Mouse (Mus musculus): ENCODE results near the gene Gm49661.

Gene Gm49661

DNA sequence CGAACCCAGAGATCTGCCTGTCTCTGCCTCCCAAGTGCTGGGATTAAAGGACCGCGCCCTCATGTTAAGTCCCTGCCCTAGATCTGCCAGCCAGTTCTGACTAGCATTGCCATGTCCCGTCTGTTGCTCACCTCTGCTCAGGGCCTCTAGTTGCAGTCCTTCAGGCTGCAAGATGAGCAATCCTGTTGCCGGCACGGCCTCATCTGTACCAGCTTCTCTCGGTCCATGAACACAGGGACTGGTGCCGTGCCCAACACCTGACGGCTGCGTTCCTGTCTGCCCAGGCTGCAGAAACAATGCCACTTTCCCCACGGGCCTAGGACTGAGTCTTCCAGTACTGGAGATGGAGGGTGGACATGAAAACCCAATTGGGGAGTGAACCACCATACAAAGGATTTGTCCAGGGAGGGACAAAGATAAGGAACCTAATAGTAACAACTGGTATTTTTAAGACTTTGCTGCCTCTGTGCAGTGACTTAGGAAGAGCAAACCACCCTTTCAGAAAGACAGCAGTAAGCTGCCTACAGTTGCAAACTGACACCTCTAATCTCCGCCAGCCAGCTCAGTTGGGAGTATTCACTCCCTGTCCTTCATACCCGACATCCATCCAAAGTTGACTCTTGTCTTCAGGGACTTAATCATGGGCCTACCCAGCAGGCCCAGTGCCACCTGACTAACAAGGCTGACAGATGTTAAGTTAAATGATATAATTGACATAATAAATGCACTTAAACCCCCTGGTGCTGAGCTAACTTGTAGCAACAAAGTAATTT is 1.5 kb downstream of the Gm49661 start:
- no peak for DNase-seq (ENCODE audit: low spot score)

DNA sequence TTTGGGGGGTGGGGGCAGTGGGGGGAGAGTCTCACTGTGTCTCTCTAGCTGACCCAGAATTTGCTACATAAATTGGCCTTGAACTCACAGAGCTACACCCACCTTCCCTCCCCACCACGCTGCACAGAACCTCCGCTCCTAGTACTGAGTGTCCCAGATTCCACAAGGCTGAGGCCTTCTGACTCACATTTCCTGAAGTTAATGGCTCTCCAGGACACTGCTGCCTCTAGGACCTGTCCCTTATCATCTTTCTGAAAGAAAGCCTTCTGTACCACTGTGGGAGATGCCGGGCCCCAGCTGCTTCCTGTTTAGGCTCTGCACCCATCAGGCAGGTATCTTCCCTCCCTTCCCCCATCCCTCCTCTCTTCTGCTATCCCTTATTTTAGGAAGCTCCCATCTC is 2.6 kb downstream of the Gm49661 start:
- no peak for DNase-seq (ENCODE audit: low spot score)

DNA sequence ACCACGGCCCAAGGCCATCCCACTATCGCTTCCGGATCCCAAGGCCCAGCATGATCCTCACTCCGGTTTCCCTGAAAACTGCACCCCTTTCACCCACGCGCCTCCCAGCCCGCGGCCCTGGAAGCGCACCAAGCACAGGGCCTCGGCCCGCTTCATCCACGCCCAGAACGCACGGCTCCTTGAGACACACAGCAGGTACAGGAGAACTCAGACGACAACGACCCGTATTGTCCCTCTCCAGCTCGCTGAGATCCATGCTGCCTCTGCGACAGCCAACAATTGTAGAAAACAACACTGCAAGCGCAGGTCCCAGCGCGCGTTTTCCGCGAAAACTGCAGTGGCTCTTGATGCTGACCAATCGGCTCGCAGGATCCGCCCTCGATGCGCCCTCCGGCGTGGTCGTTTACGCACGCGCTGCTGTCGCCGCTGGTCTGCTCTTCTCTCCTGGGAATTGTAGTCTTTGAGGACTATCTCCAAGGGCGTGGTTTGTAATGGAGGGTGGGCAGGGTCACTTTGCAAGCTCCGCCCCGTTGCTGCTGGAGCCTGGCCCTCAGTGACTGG is 3.4 kb downstream of the Gm49661 start:
- peak; percentile 89 for DNase-seq (ENCODE audit: low spot score)

DNA sequence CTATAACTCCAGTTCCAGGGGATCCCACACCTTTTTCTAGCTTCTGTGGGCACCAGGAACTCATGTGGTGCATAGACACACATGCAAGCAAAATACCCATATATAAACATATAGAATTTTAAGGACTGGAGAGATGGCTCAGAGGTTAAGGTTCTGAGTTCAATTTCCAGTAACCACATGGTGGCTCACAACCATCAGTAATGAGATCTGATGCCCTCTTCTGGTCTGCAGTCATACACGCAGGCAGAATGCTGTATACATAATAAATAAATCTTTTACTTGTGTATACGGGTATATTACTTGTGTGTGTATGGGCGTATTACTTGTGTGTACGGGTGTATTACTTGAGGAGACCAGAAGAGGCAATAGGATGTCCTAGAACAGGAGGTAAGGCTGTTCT is 5.3 kb downstream of the Gm49661 start:
- DNase-seq (ENCODE audit: low spot score) = no peak

DNA sequence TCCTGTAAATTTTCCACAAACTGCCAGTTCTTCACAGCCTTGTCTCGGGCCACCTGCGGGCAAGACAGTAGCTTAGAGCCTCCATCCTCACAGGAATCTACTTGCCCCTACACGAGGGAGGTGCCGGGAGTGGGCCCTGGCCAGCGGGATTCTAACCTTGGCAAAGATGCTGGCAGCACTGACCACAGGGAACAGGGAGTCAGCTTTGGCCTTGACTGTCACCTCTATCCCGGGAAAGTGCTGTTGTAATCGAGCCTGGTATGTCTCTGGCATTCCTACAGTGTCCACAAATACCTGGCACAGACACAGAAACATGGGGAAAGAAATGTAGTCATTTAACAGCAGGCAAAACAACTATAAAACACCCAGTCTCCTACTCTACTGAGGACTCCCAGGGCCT is 9.4 kb downstream of the Gm49661 start:
- DNase-seq (ENCODE audit: low spot score) = no peak

DNA sequence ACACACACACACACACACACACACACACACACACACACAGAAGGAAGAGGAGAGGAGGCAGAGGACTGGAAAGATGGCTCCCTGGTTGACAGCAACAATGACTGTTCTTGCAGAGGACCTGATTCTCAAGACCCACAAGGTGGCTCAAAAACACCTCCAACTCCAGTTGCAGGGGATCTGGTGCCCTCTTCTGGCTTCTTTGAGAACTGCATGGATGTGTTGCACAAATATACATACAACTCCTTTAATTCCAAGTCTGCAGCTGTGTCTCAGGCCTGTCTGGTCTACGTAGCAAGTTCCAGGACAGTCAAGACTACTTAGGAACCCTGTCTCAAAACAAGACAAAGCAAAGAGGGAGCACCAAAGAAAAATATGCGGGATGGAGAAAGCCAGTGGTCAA is 12.5 kb downstream of the Gm49661 start:
- DNase-seq (ENCODE audit: low spot score) = peak; percentile 69

DNA sequence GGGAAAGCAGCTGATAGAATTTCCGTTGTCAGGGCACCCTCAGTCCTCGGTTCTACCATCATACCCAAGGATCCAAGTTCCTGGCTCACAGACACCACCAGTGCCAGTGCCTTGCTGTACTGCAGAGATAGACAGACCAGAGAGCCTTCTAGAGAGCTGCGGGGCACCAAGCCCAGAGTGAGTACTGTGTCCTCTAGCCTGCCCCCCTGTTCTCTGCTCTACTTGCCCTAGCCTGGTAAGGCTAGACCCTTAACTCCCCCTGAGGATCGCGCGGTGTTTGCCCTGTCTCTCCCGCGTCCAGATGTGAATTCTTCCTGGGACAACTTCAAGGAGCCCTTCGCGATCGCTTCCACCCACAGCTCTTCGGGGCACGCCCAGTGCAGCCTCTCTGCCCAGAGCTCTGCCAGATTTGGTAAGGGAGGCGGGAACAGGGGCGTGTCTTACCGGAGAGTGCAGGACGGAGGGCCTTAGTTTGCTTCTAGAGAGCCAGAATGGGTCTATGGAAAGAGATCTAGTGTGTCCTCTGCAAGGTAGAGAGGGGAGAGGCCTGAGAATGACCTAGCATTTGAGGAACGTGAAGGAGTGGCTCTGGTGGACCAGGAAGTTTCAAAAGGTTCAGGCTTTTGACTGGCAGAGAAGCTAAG is 16.5 kb downstream of the Gm49661 start:
- DNase-seq (ENCODE audit: low spot score) = no peak

DNA sequence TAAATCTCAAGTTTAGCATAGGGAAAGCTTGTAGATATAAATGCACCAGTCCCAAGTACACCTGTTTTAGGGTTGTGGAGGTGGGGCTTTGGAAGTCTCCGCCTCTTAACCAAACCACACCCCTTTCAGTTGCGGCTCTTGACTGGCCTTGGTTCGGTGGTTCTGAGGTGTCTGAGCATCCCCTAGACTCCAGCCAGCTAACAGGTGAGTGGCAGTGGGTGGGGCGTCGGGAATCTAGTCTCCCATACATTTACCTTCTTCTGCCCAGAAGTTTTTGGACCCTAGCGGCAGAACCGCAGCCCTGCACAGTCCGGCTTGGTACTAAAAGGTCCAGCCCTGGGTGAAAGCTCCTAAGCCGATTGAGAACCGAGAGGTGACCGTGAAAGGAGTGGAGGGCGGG is 19.5 kb downstream of the Gm49661 start:
- DNase-seq (ENCODE audit: low spot score) = no peak

DNA sequence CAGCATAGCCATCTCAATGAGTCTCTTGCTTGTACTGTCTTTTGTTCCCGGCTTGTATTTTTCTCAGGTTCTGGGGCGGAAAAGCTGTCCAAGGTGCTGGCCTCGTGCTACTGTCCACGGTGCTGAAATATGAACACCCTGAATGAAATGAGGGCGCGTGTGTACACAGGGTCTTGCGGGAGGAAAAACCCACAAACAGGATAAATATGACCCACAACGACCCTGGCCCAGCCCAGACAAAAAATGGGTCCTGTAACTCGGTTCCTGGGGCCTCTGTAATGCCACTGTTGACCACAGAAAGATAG is 22.0 kb downstream of the Gm49661 start:
- DNase-seq (ENCODE audit: low spot score) = no peak

DNA sequence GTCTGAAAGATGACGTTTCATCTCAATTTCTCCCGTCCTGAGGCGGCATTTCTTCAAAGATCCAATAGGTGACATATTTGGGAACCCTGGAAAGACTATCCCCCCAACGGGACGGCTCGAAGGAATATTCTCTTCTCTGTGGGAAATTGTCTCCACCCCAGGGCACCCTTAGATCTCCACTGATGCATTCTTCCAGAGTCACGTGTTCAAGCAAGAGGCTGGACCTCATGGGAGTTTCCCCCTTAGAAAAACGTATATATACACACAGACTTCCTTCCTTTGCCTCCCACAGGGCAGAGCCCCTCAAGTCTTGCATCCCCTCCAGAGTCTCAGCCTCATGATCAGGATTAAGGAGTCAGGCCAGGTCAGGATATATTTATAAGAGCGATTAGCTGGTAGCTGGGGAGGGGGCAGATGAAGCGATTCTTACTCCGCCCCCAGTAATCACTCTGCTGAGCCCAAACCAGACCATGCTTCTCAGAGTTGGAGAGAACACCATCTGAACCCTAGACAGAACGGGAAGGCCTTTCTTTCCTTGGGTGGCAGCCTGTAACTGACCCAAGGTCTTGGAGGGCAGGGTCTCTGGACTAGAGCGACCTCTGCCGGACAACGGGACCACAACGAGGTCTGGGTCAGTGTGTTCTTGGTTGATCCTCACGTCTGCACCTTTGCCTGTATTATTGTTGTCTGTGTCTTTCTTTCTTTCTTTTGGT is 22.5 kb downstream of the Gm49661 start, which contains the start of gene Rtbdn:
Rtbdn (plus strand) TSS at position 464 of the 713 bp plus-strand sequence.
- DNase-seq (ENCODE audit: low spot score) = no peak

DNA sequence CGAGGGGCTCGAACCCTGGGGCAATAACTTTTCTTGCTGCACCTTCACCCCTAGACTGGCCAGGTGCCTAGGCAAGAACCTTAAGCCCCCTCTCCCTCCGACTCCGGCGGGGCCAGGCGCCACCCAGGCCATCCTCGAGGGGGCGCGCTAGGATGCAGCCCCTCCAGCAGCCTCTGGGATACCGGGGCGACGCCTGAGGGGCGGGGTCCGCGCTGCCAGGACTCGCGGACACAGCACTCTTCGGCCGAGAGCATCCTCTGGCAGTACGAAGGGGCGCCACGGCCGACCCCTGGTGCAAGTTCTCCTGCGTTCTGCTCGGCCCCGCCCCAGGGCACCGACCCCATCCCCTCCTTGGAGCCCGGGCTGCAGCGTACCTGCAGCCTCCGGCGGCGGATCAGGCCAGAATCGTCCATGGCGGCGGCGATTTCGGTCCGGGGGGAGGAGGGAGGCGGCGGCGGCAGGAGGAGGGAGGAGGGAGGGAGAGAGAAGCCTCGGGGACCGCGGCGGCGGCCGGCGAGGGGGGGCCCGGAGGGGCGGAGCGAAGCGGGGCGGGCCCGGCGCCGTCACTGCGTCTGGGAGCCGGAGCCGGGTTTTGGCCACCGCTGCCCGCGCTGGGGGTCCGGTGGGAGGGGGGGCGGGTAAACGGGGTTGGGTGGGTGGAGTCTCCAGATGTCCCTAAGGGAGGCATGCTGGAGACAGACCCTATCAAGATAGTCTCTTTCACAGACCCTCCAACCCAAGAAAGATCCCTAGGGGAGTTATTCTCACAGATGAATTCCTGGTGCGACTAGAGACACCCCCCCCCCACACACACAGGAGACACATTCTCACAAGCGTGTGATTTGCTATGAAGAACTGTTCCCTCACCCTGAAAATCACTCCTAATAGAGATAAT is 23.4 kb downstream of the Gm49661 start:
- DNase-seq (ENCODE audit: low spot score) = no peak

DNA sequence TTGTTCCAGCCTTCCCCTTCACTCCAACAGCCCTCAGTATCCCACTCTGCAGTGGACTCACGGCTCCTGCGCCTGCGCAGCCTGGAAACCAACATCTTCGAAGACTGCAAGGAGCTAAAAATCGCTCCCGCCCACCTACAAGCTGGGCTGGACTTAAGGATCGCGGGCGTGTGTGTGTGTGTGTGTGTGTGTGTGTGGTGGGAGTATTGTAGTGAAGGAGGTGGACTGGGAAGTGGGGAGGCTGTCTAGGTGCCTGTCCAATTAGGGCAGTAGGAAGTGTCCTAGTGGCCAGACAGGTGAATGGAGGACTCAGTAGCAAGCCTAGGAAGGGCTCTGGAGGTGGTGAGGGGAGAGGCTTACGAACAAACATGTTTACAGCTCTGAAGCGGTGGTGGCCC is 24.0 kb downstream of the Gm49661 start:
- DNase-seq (ENCODE audit: low spot score) = no peak

DNA sequence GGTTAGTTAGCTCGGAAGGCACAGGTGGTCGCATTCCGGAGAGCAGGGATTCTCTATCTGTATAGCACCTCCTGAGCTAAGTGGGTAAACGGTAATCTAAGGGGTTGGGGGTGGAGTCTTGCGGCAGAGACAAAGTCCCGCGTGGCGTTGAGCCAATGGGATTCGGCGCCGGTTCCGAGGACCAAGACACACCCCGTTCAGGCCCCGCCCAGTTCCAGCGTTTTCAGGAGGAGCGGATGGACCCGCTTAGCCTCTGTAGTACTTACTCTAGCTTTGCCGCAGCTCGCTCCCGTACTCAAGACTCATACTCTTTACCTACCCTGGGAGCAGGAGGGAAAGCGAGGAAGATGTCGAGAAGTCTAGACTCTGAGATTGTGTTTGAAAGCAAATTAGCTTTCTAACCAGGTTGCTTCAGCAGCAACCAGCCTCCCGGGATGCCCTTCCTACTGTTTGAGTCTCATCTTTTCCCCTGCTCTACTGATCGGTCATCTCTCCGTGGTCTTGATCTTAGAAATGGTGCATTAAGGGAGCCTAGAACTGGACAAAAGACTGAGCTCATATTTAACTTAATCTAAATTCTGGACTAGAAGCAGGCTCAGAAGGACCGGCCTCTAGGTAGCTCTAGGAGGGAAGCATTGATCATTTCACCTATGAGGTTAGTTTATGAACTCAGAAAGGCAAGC is 24.6 kb downstream of the Gm49661 start:
- DNase-seq (ENCODE audit: low spot score) = peak; percentile 52

DNA sequence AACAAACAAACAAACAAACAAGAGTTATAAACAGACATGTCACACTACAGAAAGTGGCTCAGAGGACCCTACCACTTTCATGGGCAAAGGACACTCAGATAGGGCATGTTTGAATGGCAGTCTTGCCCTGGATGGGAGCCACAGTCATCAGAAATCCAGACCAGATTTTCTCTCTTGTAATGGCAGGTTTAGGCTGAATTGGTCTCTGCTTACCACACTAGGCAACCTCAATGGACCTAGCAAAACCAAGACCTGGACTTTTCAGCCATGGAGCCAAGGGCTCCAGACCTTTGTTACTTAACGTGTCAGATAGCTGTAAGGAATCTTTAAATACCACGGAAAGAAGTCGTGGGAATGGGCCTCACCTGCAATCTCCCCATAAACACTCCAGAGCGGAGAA is 25.5 kb downstream of the Gm49661 start:
- no peak for DNase-seq (ENCODE audit: low spot score)

DNA sequence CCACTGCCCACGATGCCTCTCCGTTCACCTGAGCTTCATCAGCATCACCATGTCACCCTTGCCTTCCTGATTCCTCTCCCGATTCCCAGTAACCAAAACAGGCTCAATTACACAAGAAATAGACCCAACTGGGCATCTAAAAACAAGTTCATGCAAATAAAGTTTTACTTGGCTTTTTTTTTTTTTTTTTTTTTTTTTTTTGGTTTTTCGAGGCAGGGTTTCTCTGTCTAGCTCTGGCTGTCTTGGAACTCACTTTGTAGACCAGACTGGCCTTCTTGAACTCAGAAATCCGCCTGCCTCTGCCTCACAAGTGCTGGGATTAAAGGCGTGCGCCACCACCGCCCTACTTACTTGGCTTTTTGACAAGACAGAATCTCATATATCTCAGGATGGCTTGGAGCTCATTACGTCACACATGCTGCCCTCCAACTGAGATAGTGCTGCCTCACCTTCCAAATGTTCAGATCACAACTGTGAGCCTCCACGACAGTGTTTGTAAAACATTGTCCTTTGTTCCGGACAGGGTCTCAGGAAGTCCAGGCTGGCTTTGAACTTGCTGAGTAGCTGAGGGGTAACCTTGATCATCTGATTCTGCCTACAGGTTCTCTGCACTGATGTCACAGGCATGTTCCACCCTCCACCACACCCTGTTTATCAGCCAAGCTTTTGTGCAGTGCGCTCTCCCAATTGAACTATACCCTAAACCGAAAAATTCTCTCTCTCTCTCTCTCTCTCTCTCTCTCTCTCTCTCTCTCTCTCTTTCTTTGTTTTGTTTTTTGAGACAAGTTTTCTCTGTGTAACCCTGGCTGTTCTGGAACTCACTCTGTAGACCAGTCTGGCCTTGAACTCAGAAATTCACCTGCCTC is 31.4 kb downstream of the Gm49661 start:
- no peak for DNase-seq (ENCODE audit: low spot score)

DNA sequence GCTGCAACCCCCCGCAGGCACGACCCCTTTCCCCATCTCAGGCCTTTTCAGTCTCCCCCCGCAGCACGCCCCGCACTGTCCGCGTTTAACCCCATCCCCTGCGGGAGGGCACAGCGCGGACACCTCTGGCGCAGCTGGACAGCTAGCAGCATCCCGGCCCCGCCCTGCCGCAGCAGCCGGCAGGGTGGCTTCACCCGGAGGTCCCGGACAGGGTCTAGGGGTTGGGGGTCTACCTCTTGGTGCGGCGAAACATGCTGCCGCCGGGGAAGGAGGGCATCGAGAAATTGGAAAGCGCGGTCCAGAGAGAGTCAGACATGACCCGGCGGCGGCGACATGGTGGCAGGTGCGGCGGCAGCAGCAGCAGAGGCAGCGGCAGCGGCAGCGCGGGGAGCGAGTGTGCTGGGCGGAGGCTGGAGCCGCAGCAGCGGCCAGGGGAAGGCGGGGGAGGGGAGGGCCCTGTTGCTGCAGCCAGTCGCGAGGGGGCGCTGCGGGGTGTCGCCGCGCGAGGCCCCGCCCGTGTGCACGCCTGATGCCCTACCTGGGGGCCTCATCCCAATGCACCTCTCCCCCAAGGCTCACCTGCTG is 32.2 kb downstream of the Gm49661 start, which contains the start of gene Mast1:
Mast1 (minus strand) TSS at position 398 of the 585 bp plus-strand sequence.
- peak; percentile 62 for DNase-seq (ENCODE audit: low spot score)

DNA sequence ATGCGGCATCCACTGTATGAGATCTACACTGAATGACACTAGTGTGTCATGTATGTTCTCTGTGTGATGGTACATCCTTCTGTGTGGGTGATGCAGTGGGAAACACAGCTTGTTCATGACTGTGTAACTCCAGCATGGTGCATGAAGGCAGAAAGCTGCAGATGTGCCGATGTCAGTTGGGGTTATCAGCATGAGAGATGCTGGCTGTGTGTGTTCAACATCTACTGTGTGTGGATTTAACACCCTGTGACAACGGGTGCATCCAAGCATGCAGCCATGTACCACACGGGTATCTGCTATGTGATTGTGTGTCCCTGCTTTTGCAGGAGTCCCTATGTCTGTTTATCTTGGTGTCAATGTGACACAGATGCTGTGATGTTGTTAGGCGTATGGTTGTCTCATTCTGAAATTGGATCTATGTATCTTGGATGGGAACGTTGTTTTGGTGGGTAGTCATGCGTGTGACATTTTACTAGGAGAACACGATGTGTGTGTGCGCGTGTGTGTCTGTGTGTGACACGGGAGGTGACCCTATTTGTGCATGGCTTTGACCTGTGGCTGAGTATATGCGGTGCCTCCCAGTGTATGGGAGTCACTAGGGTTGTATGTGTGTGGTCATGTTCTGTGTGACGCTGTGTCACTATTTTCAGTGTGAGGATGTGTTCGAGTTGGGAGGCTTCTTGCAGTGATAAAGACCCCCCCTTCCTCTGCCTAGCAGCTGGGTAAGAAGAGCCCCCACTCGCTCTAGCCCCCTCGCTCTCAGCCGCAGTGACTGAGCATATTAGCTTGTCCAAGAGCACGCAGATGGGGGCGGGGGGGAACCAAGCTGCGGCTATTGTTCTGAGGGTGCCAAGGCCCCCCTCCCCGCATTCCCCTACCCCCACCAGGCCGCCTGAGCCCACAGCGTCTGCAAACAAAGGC is 32.9 kb downstream of the Gm49661 start:
- no peak for DNase-seq (ENCODE audit: low spot score)

DNA sequence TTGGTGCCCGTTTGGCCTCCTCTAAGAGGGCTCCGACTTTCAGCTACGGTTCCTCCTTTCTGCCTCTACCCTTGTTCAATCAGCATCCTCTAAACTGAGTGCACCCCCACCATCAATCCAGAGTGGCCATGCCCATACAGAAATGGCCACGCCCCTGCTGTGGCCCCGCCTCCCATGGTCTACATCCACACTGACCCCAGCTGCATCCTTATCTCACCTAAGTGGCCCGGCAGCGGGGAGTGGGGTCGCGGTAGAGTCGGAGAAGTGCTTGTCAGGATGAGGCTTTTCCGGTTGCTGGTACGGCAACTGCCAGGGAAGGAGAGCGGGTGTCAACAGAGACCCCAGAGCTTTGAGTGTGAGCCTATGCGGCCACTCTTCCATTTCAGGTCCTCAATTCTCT is 33.7 kb downstream of the Gm49661 start:
- no peak for DNase-seq (ENCODE audit: low spot score)

DNA sequence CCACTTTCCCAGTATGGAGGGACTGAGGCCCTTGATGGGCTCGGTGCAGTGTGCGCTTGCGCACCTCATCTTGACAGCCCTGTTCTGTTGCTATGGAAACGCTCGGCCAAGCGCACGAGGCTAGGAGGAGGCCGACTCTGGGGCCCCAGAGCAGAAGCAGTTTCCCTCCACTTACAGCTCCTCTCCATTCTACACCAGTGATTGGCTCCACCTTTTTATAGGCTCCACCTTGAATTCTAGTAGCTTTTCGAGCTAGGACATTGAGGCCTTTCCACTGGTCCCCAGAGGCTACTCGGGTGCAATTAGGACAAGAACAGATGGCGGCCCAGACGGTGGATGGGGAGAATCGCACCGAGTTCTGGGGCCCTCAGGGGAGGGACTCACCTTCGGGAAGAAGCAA is 34.4 kb downstream of the Gm49661 start:
- no peak for DNase-seq (ENCODE audit: low spot score)

Data from T-cell, adult 2 months (primary cell).